Mouse (Mus musculus): ENCODE measurements around the gene Rtkn. TPM values are rescaled to one million over a fixed set of nuclear protein-coding genes. Genes with fewer than 3 reads are reported as not detected.

Rtkn gene
- polyA plus RNA-seq, 1 experiment from 2014 or later: 51.2 TPM

DNA sequence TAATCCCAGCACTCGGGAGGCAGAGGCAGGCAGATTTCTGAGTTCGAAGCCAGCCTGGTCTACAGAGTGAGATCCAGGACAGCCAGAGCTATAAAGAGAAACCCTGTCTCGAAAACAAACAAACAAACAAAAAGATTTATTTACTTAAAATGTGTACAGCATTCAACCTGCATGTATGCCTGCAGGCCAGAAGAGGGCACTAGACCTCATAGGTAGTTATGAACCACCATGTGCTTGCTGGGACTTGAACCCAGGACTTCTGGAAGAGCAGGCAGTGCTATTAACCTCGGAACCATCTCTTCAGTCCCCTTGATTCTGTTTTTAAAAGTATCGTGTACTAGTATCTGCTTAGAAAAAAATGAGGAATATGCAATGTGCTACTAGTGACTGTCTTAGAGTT is 7.8 kb upstream of the Rtkn start:
- peak; percentile 49 for TF ChIP-seq CTCF (IDR thresholded peaks at IDR 0.05)
- no peak for TF ChIP-seq EP300 (IDR thresholded peaks at IDR 0.05)
- WGBS: 87% methylated on average over 5 of the region's 5 CpGs
- Histone ChIP-seq H3K9ac (replicated peaks; ENCODE audit: low read depth) (no peak overlapping the region), H3K4me2 (replicated peaks; ENCODE audit: low read depth, low read length) (no peak overlapping the region), H3K27ac (ENCODE audit: low read length) (no peak overlapping the region), H3K9me3 (ENCODE audit: low read length) (no peaks in the 10 kb centered on the region), H3K27me3 (replicated peaks; ENCODE audit: insufficient read depth, low read length) (no peaks in the 10 kb centered on the region), H3K36me3 (ENCODE audit: insufficient read depth, low read length) (no peaks in the 10 kb centered on the region), H3K4me1 (ENCODE audit: insufficient read depth, low read depth, low read length) (peaks cover 9% of the 10 kb centered on the region), H3K4me3 (ENCODE audit: low read depth, low read length) (no peak overlapping the region)
- DNase-seq (ENCODE audit: low spot score): no peak
- ATAC-seq: no peak

DNA sequence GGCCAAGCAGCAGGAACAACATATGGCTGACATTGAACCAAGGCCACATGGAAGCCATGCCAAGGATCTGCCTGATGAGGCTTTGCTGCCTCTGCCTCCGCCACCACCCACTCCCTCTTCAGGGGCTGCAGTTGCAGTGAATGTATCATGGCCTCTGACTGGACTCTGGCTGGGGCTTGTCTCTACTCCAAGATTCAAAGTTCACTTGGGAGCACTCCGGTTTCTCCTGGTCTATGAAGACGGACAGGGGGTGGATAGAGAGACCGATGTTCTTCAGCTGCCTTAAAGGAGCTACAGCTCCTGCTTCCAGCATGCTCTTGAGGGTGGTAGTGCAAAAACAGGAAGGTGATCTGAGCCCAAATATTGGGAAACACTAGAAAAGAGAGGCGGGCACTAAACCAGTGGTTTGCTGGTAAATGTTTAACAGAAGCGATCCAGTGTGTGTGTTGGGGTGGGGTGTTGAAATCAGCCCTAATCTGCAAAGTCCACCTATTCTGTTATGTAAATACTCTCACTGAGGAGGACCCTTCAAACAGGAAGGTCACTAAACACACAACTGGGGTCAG is 3.7 kb upstream of the Rtkn start:
- WGBS: 32% methylated on average over 6 of the region's 6 CpGs
- no peaks in the 10 kb centered on the region for H3K36me3 ChIP-seq (ENCODE audit: insufficient read depth, low read length)
- ATAC-seq (peak; percentile 82), DNase-seq (ENCODE audit: low spot score) (peak; percentile 90)
- TF ChIP-seq CTCF (IDR thresholded peaks at IDR 0.05) (no peak), EP300 (IDR thresholded peaks at IDR 0.05) (peak; percentile 82)
- H3K27me3 ChIP-seq (replicated peaks; ENCODE audit: insufficient read depth, low read length): no peaks in the 10 kb centered on the region
- H3K4me1 ChIP-seq (ENCODE audit: insufficient read depth, low read depth, low read length): peaks cover 17% of the 10 kb centered on the region; the same call in 1 of the 2 replicates
- no peaks in the 10 kb centered on the region for H3K9me3 ChIP-seq (ENCODE audit: low read length)
- H3K4me3 ChIP-seq (ENCODE audit: low read depth, low read length): no peak overlapping the region
- no peak overlapping the region for H3K9ac ChIP-seq (replicated peaks; ENCODE audit: low read depth)
- H3K4me2 ChIP-seq (replicated peaks; ENCODE audit: low read depth, low read length): 0 out of 2 replicates have a peak overlapping the region, but pooled peaks have one; percentile 0
- H3K27ac ChIP-seq (ENCODE audit: low read length): peak overlapping the region; percentile 54

GRCm38 (mm10) chr6:83132176-83132919 is 2.9 kb upstream of the Rtkn start:
- Histone ChIP-seq H3K4me3 (ENCODE audit: low read depth, low read length) (no peak overlapping the region), H3K36me3 (ENCODE audit: insufficient read depth, low read length) (no peaks in the 10 kb centered on the region), H3K4me2 (replicated peaks; ENCODE audit: low read depth, low read length) (no peak overlapping the region), H3K9ac (replicated peaks; ENCODE audit: low read depth) (no peak overlapping the region), H3K27ac (ENCODE audit: low read length) (0 out of 2 replicates have a peak overlapping the region, but pooled peaks have one; percentile 11), H3K9me3 (ENCODE audit: low read length) (no peaks in the 10 kb centered on the region), H3K27me3 (replicated peaks; ENCODE audit: insufficient read depth, low read length) (no peaks in the 10 kb centered on the region), H3K4me1 (ENCODE audit: insufficient read depth, low read depth, low read length) (peaks cover 20% of the 10 kb centered on the region; the same call in 1 of the 2 replicates)
- WGBS: 58% methylated on average over 9 of the region's 9 CpGs
- no peak for TF ChIP-seq CTCF (IDR thresholded peaks at IDR 0.05)
- no peak for TF ChIP-seq EP300 (IDR thresholded peaks at IDR 0.05)
- ATAC-seq (no peak), DNase-seq (ENCODE audit: low spot score) (no peak)

- H3K4me3 ChIP-seq (ENCODE audit: low read depth, low read length): no peak overlapping the region
- 60% methylated on average over 3 of the region's 3 CpGs for WGBS
- H3K4me1 ChIP-seq (ENCODE audit: insufficient read depth, low read depth, low read length): peaks cover 23% of the 10 kb centered on the region; the same call in 1 of the 2 replicates
- TF ChIP-seq EP300 (IDR thresholded peaks at IDR 0.05) (no peak), CTCF (IDR thresholded peaks at IDR 0.05) (no peak)
- H3K36me3 ChIP-seq (ENCODE audit: insufficient read depth, low read length): no peaks in the 10 kb centered on the region
- DNase-seq (ENCODE audit: low spot score) (no peak), ATAC-seq (no peak)
- H3K9ac ChIP-seq (replicated peaks; ENCODE audit: low read depth): no peak overlapping the region
- no peaks in the 10 kb centered on the region for H3K27me3 ChIP-seq (replicated peaks; ENCODE audit: insufficient read depth, low read length)
- no peak overlapping the region for H3K4me2 ChIP-seq (replicated peaks; ENCODE audit: low read depth, low read length)
- H3K9me3 ChIP-seq (ENCODE audit: low read length): no peaks in the 10 kb centered on the region
- no peak overlapping the region for H3K27ac ChIP-seq (ENCODE audit: low read length)
Measured at GRCm38 (mm10) chr6:83134226-83134625, 1.0 kb upstream of the Rtkn start.

GRCm38 (mm10) chr6:83135571-83136161 is 403 bp downstream of the Rtkn start:
- H3K27ac ChIP-seq (ENCODE audit: low read length): peak overlapping the region; percentile 96
- H3K4me1 ChIP-seq (ENCODE audit: insufficient read depth, low read depth, low read length): peaks cover 23% of the 10 kb centered on the region; the same call in 1 of the 2 replicates
- WGBS: 7% methylated on average over 35 of the region's 37 CpGs
- no peaks in the 10 kb centered on the region for H3K9me3 ChIP-seq (ENCODE audit: low read length)
- H3K36me3 ChIP-seq (ENCODE audit: insufficient read depth, low read length): no peaks in the 10 kb centered on the region
- TF ChIP-seq EP300 (IDR thresholded peaks at IDR 0.05): no peak
- no peak for TF ChIP-seq CTCF (IDR thresholded peaks at IDR 0.05)
- peak overlapping the region; percentile 52 for H3K9ac ChIP-seq (replicated peaks; ENCODE audit: low read depth)
- no peaks in the 10 kb centered on the region for H3K27me3 ChIP-seq (replicated peaks; ENCODE audit: insufficient read depth, low read length)
- DNase-seq (ENCODE audit: low spot score) (peak; percentile 76), ATAC-seq (peak; percentile 18)
- H3K4me2 ChIP-seq (replicated peaks; ENCODE audit: low read depth, low read length): peak overlapping the region; percentile 89
- H3K4me3 ChIP-seq (ENCODE audit: low read depth, low read length): peak overlapping the region; percentile 51

GRCm38 (mm10) chr6:83136291-83136880 is 1.1 kb downstream of the Rtkn start:
- H3K36me3 ChIP-seq (ENCODE audit: insufficient read depth, low read length): no peaks in the 10 kb centered on the region
- H3K27me3 ChIP-seq (replicated peaks; ENCODE audit: insufficient read depth, low read length): no peaks in the 10 kb centered on the region
- DNase-seq (ENCODE audit: low spot score) (peak; percentile 29), ATAC-seq (no peak)
- peaks cover 23% of the 10 kb centered on the region; the same call in 1 of the 2 replicates for H3K4me1 ChIP-seq (ENCODE audit: insufficient read depth, low read depth, low read length)
- peak overlapping the region; percentile 61 for H3K9ac ChIP-seq (replicated peaks; ENCODE audit: low read depth)
- H3K9me3 ChIP-seq (ENCODE audit: low read length): no peaks in the 10 kb centered on the region
- H3K4me2 ChIP-seq (replicated peaks; ENCODE audit: low read depth, low read length): peak overlapping the region; percentile 89
- 12% methylated on average over 5 of the region's 5 CpGs for WGBS
- peak overlapping the region; percentile 51 for H3K4me3 ChIP-seq (ENCODE audit: low read depth, low read length)
- H3K27ac ChIP-seq (ENCODE audit: low read length): peak overlapping the region; percentile 96
- TF ChIP-seq CTCF (IDR thresholded peaks at IDR 0.05) (no peak), EP300 (IDR thresholded peaks at IDR 0.05) (no peak)

Data from lung, postnatal 0 days (tissue).